In genomic region chr14:59932355-59932754, GRCm38 (mm10) we compare ENCODE assay signal across 26 mouse cellular contexts.
DNase-seq lines count a peak whose midpoint lies in the region; ATAC-seq and TF ChIP-seq lines count a peak whose summit lies in the region.
"Had no signal": no experiment of that assay in that cellular context is flagged by ENCODE, and none has a peak within 500 bp of the region (broad histone marks: within the 10 kb centered on the region; RNA-seq: fewer than 3 reads in every experiment).

No protein-coding gene starts in this region.

- H3K4me3 ChIP-seq in ES-Bruce4 (ENCODE audit: low read depth, low read length): no peak overlapping the region
- no peak overlapping the region for H3K4me3 ChIP-seq in limb, embryonic 12.5 days (replicated peaks)
- H3K4me3 ChIP-seq: embryonic facial prominence, embryonic 15.5 days; heart, adult 2 months; heart, embryonic 13.5 days; left cerebral cortex, adult 2 months; liver, embryonic 13.5 days; midbrain, embryonic 15.5 days had no signal

- H3K36me3 ChIP-seq in ES-Bruce4 (ENCODE audit: control insufficient read depth, insufficient read depth, low read length, poor library complexity, severe bottlenecking): no peaks in the 10 kb centered on the region
- H3K36me3 ChIP-seq in limb, embryonic 12.5 days: no peaks in the 10 kb centered on the region
- H3K36me3 ChIP-seq: embryonic facial prominence, embryonic 15.5 days; G1E; heart, embryonic 13.5 days; liver, embryonic 13.5 days; midbrain, embryonic 15.5 days had no signal

- no peaks in the 10 kb centered on the region for H3K27me3 ChIP-seq in ES-Bruce4 (ENCODE audit: control insufficient read depth, insufficient read depth, low read length, poor library complexity, severe bottlenecking)
- peaks cover 10% of the 10 kb centered on the region for H3K27me3 ChIP-seq in limb, embryonic 12.5 days
- H3K27me3 ChIP-seq: embryonic facial prominence, embryonic 15.5 days; liver, embryonic 13.5 days; midbrain, embryonic 15.5 days had no signal

- no peak for TF ChIP-seq POLR2A in ES-Bruce4 (IDR thresholded peaks at IDR 0.05; ENCODE audit: insufficient read depth, low read length)

- 0 out of 2 replicates have a peak, but pooled peaks cover 3% of the 10 kb centered on the region for H3K9me3 ChIP-seq in ES-Bruce4 (replicated peaks; ENCODE audit: control insufficient read depth, insufficient read depth, low read length, poor library complexity, severe bottlenecking)
- no peaks in the 10 kb centered on the region for H3K9me3 ChIP-seq in limb, embryonic 12.5 days
- H3K9me3 ChIP-seq: embryonic facial prominence, embryonic 15.5 days; heart, embryonic 13.5 days; liver, embryonic 13.5 days; midbrain, embryonic 15.5 days had no signal

- no peak for TF ChIP-seq EP300 in ES-Bruce4 (IDR thresholded peaks at IDR 0.05; ENCODE audit: insufficient read depth, low read depth, low read length)

- no peak overlapping the region for H3K9ac ChIP-seq in ES-Bruce4 (ENCODE audit: low read depth, poor library complexity, severe bottlenecking)
- no peak overlapping the region for H3K9ac ChIP-seq in limb, embryonic 12.5 days (replicated peaks)
- H3K9ac ChIP-seq: embryonic facial prominence, embryonic 15.5 days; heart, embryonic 13.5 days; liver, embryonic 13.5 days; midbrain, embryonic 15.5 days had no signal

- H3K4me2 ChIP-seq in limb, embryonic 12.5 days: peak overlapping the region; percentile 3
- H3K4me2 ChIP-seq: embryonic facial prominence, embryonic 15.5 days; heart, embryonic 13.5 days; liver, embryonic 13.5 days; midbrain, embryonic 15.5 days had no signal

- H3K27ac ChIP-seq in ES-Bruce4 (ENCODE audit: insufficient read depth, low read length): peak overlapping the region; percentile 25; the same call in 1 of the 2 replicates
- H3K27ac ChIP-seq in limb, embryonic 12.5 days: peak overlapping the region; percentile 75
- H3K27ac ChIP-seq: embryonic facial prominence, embryonic 15.5 days; heart, adult 2 months; heart, embryonic 13.5 days; kidney, postnatal 0 days; left cerebral cortex, adult 2 months; liver, embryonic 13.5 days; midbrain, embryonic 15.5 days had no signal

- DNase-seq in ES-CJ7 (ENCODE audit: low read depth, low spot score): peak; percentile 78
- DNase-seq in embryo, embryonic 11 days: peak; percentile 31
- DNase-seq in adrenal gland, adult 8-10 months: no peak
- DNase-seq in thymus, postnatal 25 days: no peak
- DNase-seq in cerebellum, postnatal 36 days: no peak
- DNase-seq in thymus, postnatal 10 days (ENCODE audit: low spot score in 2 of 2): no peak
- DNase-seq: adrenal gland, postnatal 14 days; cerebellum, adult 8-10 months; gastrocnemius, postnatal 36 days; heart, adult 2 months; heart, postnatal 14 days; kidney, adult 18-20 months; liver, embryonic 13.5 days; lung, adult 2 months; thymus, adult 2 months had no signal

- H3K4me1 ChIP-seq in ES-Bruce4 (ENCODE audit: control insufficient read depth, insufficient read depth, low read length): no peaks in the 10 kb centered on the region
- H3K4me1 ChIP-seq in limb, embryonic 12.5 days (replicated peaks): peaks cover 44% of the 10 kb centered on the region
- H3K4me1 ChIP-seq: liver, embryonic 13.5 days; midbrain, embryonic 15.5 days had no signal

- 11% methylated on average over 6 of the region's 6 CpGs for WGBS in limb, embryonic 12.5 days

- ATAC-seq in limb, embryonic 12.5 days (ENCODE audit: insufficient number of reproducible peaks, insufficient read depth, low FRiP score, low TSS enrichment, low read depth): 0 out of 2 replicates have a peak, but pooled peaks have one; percentile 22
- ATAC-seq: activated CD4-positive, CD25-positive, alpha-beta regulatory T cell, adult 4 months; forebrain, embryonic 14.5 days; midbrain, embryonic 15.5 days; Patski had no signal

- no peak for TF ChIP-seq CTCF in ES-Bruce4 (IDR thresholded peaks at IDR 0.05; ENCODE audit: low read depth, low read length)

Comparison
In these comparisons a context has a peak if more than half of its experiments do, and no peak if none do; other contexts are left out.
1. DNase-seq: peak in ES-CJ7 (single experiment) and embryo, embryonic 11 days (single experiment); none in adrenal gland, adult 8-10 months (single experiment), thymus, postnatal 25 days (single experiment), cerebellum, postnatal 36 days (0 of 2) and thymus, postnatal 10 days (0 of 2).